Mouse (Mus musculus): ENCODE data around the gene Marveld3.

The Marveld3 gene

DNA sequence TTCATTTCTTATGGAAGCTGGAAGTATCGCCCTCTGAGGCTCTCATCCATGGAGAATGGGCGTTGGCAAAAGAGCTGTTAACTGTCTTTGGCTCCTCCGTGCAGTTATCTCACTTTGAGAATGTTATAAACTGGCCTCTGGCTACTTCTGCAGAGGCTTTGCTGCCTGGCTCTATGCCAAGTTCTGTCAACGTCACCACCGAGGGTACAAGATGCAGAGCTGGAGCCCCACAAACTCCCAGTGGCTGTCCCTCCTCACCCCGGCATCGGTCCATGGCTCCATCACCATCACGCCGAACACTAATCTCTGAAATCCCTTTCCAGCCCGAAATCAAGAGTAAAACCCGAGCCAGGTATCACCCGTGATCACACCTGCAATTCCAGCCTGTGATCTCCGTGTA, 1.4 kb upstream of the Marveld3 start:
- peak; percentile 64 for DNase-seq

DNA sequence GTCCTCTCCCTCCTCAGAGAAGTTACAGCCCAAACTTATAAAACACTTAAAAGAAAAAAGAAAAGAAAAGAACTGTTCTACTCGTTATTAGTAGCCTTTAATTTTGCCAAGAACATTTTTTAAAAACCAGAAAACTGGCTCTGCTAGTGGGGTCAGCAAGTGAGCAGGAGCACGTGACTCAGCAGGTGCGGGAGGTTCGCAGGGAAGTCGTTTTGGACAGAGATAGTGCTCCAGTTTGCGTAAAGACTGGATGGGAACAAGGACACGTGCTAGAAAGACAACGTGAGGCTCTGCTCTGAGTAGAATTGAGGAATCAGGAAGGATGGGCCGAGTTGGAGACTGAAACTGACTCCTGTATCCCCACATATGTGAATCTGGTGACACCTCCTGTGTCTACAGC, 893 bp upstream of the Marveld3 start:
- peak; percentile 85 for DNase-seq

DNA sequence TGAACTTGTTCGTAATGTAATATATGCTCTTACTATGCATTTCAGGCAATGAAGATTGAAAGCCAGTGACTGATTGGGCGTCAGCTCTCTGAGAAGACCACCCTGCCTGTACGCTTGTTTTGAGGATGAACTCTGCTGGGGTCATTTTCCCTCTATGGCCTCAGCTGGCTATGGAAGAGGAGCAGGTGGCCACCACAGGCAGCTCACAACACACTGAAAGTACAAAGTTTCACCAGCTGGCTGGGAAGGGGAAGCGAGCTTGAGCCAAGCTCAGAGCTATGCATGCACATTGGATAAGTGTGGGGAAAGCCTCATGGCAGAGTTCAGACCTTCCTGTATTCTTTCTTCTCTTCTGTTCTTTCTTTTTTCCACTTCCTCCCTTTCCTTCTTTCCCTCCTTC, 2.9 kb downstream of the Marveld3 start:
- no peak for DNase-seq

DNA sequence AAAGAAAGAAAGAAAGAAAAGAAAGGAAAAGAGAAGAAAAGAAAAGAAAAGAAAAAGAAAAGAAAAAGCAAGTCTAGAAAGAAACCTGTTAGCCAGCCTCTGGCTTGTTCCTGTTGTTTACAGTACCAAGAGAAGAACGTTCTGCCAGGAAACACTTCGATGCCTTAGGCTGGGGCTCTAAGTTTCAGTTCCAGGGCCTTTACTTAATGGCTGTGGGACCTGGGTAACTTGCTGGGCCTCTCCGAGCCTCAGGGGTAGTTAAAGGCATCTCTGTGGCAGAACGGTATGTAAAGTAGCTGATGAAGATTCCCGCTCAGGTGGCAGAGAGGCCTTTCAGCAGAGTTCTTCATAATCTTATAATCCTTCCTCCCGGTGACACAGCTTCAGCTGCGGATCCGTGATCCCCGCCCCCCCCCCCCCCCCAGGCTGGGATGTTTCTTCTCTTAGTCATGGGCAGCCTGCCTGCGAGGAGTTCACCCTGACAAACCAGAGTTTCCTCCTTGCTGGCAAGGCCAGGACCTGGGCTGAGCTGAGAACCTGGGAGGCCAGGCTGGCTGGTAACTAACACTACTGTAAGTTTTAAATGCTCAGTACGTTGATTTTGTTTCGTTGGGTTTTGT, 3.9 kb downstream of the Marveld3 start:
- DNase-seq: peak; percentile 35

DNA sequence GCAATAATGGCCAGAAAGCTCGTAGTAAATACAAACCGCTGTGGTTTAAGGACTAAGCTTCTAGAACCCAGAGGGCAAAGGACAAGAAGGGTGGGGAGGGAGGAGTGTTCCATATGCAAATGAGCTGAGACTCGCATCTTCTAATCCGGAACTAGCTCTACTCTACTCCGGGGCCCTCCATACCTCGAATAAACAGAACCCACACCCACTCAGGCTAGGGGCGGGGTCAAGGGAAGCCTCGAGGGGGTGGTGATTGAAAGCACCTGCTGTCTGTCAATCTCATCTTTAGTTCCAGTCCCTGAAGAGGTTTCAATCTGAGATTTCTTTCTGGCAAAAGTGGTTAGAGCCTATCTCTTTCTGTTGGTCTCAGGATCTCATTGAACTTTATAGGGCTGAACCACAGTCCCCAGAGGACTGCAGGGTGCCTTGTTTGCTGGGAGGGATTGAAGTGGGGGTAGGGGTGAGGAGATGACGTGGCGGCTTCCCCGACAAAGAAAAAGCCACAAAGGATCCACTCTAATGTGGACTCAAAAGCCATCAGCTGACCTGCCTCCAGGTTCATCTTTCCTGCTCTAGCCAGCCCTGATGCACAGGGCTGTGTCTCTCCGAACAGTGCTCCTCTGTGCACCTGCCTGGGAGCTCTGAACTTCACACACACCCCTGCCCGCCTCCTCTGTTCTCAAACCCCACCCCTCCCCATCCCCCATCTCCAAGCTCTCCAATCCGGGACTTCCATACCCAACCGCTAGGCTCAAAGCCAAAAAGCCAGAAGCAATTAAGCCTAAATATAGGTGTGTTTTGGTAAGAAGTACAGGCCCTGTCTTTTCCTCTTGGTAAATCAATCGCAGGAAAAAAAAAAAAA, 4.6 kb downstream of the Marveld3 start:
- peak; percentile 72 for DNase-seq

DNA sequence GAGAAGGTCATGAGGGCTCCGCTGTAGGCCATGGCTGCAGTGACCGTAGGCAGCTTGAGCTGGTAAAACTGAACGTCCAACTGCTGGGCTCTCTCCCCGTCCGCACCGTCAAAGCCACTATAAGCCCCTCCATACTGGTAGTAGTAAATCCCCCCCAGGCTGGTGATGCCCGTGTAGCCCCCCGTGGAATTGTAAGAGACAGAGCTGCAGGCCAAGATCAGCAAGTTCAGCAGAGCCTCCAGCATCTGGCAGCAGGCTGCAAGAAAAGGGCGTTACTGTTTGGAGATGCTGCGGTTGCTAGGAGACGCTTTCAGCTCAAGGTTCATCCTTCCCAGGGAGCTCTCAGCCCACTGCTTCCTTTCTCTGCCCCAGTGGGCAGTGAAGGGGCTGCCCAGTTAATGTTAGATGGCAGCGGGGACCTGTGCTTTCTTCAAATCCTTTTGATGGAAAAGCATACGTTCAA, 7.5 kb downstream of the Marveld3 start:
- peak; percentile 91 for DNase-seq

DNA sequence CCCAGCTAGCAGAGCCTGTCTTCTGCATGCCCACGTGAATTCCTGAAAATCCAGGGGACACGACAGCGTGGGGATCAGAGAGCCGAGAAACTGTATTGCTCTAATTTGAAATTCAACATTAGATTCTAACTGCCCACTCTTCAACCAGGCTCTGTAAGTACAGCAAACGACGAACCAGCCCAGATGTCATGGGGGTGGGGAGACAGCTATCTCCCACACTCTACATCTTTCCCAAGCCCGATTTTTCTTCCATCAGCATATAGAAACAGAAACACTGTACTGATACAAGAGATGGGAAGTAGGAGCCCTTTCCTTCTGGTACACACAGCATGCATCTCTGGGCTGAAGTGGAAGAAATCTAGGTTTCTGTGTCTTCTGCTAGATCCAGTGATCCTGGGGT, 9.8 kb downstream of the Marveld3 start:
- peak; percentile 63 for DNase-seq

DNA sequence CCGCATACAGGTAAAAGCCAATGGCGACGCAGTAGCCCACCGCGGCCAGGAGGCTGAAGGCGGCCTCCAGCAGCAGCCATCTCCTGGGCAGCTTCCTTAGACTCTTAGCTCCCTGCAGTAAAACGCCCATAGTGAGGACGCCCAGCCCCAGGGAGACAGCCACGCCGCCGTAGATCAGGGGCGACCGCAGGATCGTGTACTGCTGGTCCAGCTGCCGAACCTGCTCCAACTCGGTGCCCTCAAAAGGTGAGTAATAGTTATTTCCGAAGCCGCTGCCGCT, 13.8 kb downstream of the Marveld3 start:
- DNase-seq: no peak

DNA sequence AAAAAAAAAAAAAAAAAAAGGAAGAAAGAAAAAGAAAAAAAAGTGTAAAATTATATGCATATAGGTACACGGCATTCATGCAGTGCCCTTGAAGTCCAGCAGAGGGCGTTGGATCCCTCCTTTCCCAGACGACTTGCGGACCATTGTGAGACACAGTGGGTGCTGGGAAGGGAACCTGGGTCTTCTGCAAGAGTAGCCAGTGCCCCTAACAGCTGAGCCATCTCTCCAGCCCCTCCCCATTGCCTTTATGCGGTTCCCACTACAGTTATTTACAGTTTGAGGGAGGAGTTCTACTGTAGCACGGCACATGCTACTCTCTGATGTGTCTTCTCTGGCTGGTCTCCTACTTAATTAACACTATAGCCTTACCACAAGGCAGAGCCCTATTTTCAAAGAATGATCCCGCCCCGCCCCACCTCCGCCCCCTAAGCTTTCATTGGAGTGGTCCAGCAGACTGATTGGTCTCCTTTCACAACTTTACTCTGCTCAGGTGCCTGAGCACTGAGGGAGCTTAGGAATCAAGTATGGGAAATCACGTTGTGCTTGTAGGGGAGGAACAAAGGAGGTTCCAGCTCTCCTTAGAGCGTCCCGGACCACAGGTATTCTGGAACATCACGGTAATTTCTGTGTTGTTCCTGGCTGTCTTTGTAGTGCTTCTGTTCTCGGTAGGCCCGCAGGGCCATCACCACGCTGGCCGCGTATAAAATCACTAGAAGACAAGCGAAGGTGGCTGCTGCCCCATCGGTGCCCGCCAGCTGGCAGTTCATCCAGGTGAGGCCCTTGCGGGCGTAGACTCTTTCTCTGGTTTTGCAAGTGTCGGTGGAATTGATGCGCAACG, 14.3 kb downstream of the Marveld3 start:
- DNase-seq: peak; percentile 71

DNA sequence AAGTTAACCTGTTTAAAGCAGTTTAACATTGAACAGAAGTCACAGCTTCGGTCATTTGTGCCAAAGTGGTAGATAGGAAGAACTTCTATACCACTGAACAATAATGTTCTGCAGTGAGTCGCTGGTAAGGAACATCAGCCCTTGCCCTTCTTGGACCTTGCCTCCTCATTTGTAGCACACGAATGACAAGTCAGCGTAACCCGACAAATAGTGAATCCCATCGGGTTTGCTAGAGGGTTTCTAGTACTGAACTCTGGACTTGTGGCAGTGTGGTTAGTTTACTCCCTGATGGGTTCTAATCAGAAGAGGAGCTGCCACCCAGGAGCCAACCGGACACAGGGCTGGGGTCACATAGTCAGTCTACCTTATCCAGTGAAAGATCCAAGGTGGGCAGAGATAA, 15.7 kb downstream of the Marveld3 start:
- DNase-seq: peak; percentile 71

DNA sequence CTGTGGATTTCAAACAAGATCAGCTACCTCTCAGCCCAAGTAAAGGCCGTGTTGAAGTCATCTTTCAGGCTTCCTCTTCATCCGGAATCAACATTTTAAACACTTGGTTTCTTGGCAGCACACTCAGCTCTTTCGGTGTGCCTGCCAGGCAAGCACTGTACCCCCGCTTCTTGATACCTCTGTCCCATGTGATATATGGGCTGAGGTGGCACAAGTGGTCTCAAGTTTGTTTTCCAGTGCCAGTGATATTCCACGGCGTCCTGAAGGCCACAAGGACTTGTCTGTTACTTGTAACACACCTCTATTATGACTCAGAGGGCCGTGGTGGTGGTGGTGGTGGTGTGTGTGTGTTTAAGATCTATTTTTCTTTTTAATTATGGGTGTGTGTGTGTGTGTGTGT, 16.3 kb downstream of the Marveld3 start:
- DNase-seq: peak; percentile 70

DNA sequence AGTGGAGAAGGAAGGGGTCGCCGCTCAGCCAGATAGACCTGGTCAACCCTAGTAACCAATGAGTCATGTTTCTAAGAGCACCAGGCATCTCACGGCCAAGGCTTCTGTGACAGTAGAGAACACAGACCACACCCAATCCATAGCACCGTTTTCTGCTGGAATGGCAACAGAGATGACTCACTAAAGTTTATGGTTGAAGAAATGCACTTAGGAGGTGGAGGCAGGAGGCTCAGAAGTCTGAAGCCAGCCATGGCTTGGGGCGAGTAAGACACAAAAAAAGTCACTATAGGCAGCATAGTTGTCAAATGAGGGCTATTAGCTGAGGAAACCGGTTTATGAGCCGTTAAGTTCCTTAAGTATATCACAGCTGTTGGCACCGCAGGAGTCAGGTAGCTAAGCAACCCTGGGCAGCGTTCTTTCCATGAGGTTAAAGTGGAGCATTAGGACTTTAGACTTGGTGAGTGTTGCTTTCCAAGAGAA, 16.8 kb downstream of the Marveld3 start:
- DNase-seq: peak; percentile 68

DNA sequence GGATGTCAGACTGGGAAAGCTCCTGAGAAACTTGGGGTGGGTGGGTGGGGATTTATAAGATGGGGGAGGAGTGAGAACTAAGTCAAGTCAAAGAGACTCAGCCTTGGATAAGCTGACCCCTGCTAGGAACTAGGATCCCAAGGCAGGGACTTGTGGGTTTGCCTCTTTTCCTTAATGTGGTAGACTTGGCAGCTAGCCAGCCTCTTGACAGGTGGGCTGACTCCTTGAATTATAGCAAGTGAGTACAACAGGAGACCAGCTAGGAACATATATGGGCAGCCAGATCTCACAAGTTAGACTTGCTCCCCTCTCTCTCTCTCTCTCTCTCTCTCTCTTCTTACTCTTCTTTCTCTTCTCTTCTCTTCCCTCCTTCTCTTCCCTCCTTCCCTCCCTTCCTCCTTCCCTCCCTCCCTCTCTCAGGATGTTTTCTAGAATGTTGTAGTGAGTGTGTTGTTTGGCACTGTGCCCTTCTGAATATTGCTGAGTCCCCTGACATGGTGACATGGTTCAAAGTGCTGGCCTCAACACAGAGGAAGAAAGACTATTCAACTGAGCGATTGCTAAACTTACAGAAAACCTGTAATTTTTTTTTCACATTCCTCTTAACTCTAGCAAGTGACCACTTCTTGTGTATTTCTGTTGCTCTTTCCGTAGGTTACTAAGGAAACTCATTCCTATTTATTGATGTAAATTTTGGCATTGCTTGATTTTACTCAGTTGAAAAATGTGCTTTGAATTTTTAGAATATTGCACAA, 20.2 kb downstream of the Marveld3 start:
- DNase-seq: peak; percentile 55

DNA sequence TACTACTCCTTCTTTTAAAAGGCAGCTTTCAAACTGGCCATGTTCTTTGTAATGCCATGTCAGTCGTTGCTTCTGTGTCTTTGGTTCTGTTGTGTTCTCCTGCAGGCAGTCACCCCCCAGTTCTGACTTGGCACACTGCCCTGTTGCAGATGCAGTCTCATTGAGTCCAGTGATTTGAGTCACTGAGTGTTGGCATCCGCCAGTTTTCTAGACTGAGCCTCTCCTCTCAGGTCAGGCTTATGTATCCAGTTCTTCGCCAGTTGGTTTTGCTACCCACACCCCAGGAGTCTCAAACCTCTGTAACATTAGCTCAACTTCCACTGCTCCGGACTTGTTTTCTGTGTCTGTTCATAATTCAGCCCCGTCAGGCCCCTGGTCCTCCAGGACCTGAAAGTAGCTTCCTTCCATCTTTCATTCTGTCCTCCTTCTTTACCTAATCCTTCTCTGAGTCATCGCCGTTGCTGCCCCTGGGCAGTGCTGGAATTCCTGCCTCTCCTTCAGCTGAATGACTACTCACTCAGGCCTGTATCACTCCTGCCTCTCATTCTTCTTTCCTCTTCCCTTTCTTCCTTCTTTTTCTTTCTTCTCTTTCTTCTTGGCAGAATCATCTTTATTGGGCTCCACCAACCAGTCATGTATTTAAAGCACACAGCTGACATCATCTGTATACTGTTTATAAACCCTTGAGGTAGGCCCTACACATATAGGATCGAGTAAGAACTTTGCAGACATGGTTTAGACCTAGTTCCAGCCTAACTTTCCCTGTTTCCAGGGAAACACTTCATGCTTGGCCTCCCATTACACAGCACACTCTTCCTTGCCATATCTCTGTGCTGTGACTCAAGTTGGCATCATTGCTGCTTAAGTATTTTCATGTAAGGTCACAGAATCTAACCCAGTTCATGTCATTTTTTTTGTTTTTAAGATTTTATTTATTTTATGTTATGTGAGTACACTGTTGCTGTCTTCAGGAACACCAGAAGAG, 41.3 kb downstream of the Marveld3 start:
- DNase-seq: no peak

DNA sequence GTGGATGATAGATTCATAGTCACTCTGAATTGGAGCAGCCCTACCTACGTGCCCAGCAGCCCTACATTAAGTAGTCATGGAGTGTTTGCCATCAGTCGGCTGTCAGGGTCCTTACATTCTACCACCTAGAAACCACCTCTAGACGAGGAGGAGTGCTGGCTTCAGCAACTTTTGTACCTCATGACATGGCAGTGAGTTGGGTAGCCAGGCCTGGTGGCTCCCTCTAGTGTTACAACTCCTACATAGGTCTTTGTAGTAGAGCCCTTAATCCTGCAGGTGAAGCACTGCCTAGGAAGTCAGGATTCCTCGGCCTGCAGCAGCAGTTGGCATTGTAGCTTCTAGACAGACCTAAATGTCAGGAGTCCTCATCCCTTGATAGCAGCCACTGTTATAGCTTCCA, 44.7 kb downstream of the Marveld3 start:
- DNase-seq: no peak

DNA sequence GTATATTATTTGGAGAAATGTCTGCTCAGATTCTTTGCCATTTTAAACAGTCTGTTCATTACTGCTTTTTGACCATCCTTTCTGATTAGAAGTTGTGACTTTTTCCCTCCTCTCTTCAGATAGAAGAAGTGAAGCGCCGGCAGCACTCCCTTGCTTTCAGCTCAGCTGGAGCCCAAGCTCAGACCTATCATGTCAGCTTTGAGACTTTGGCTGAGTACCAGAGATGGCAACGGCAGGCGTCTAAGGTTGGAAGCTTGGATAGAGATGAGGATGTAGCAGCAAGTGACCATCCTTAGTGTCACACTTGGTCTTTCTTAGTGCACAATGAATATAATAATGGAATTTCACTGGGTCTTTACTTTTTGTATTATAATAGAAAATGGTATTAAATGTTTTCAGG, 54.6 kb downstream of the Marveld3 start:
- no peak for DNase-seq

DNA sequence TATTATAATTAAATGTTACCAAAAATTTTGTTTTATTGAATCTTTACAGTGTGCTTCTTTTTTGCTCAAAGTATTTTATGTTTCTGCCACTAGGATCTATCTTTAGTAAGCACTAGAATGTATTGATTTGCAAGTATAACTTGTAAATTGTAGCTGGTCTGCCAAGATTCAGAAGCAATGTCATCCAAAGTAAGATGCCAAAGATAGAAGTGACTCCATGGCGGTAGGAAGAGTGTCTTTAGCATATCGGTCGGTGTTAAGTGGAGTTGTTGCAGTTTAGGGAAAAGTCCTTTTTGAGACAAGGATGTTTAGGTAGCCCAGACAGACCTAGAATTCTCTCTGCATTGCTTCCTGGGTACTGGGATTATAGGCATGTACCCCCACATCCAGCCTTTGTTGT, 55.1 kb downstream of the Marveld3 start:
- DNase-seq: no peak

DNA sequence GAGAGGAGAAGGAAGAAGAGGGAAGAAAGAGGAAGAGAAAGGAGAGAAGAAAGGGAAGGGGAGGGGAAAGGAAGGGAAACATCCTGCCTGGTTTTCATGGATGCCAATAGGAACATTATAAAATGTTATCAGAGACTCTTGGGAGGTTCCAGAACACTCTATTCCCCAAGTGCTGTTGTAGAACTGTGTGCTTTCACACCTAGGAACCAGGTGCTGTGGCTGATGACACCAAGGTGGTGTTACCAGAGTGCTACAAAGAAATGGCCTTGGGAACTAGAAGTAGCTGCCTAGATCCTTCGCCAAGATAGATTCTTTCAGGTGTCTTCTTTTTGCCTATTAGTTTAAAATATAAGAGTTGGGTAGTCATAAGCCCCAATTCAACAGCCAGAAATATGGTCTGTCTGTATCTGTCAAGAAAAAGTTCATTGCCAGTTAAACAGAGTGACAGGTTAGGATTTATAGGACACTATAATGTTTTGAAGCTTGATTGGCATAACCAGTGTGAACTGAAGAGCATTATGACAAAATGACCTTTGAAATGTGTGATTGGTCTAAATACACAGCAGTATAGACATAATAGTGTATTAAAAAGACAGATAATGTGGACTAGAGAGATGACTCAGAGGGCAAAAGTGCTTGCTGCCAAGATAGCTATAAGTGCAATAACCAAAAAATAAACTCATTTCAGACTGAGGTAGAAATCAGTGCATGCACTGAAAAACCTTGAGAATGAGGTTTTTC, 56.9 kb downstream of the Marveld3 start:
- no peak for DNase-seq

DNA sequence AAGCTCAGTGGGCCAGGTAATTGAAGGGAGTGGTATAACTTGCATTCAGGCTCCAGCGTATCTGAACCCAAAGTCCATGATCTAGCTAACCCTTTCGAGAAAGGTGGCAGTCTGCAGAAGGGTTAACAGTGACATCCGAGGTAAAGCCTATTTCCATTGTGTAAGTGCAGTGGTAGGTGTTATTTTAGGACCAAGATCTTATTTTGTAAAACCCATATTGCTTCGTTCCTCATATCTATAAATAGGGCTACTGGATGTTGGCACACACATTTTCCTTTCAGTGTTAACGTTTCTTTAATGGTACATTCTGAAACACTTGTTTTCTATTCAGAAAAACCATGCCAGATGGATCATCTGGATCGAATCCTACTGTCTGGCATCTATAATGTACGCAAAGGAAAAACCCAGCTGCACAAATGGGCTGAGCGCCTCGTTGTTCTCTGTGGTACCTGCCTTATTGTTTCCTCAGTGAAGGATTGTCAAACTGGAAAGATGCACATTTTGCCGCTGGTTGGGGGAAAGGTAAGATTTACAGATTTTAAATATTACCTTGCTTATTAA, 58.0 kb downstream of the Marveld3 start:
- DNase-seq: no peak

DNA sequence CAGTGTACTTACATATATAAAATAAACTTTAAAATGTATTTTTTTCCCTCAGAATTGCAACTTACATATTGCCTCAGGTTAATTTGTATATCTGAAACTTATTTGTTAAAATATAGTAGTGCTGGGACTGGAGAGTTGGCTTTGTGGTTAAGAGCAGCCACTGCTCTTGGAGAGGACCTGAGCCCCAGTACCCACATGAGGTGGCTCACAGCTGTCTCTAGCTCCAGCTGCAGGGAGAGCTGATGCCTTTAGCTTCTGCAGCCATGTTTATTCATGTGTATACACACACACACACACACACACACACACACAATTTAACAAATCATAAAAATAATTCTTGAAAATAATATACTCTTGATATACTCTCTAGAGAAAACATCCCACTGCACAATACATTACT, 59.6 kb downstream of the Marveld3 start:
- no peak for DNase-seq
